Mouse (Mus musculus) cerebellum, adult (tissue): Measurements from ENCODE around the gene Atp6v0a1.
A peak's percentile ranks its signal among the peaks of the same experiment; 100 is the strongest.
"Not testable (repeated sequence)": the region's sequence is repeated elsewhere in the genome, so short reads cannot be mapped to it uniquely, and the experiment has no call there.

ENCODE experiments used
- ATAC-seq: cut with Nextera tagmentation; 2 replicates; pipeline ENCODE4 v1.9.2; 2017; ENCODE audit warnings: mild to moderate bottlenecking, moderate library complexity, mixed read lengths; ENCODE audit not compliant: insufficient number of reproducible peaks, low FRiP score, low TSS enrichment

Gene Atp6v0a1

GRCm38 (mm10) chr11:100980438-100980837, 28.8 kb upstream of the Atp6v0a1 start:
- ATAC-seq, result no peak

- no peak for ATAC-seq
Measured at GRCm38 (mm10) chr11:100981236-100981635, 28.0 kb upstream of the Atp6v0a1 start.

GRCm38 (mm10) chr11:100982087-100982486, 27.2 kb upstream of the Atp6v0a1 start:
- no peak for ATAC-seq

- ATAC-seq, result peak; percentile 6; the same call in 1 of the 2 replicates
Measured at GRCm38 (mm10) chr11:100983125-100983777, 26.0 kb upstream of the Atp6v0a1 start.

GRCm38 (mm10) chr11:100983778-100984131, 25.5 kb upstream of the Atp6v0a1 start:
- no peak for ATAC-seq

- no peak for ATAC-seq
Measured at GRCm38 (mm10) chr11:100985607-100986006, 23.6 kb upstream of the Atp6v0a1 start.

GRCm38 (mm10) chr11:100988674-100989073, 20.6 kb upstream of the Atp6v0a1 start:
- no peak for ATAC-seq

- ATAC-seq, result no peak
Measured at GRCm38 (mm10) chr11:100989666-100990065, 19.6 kb upstream of the Atp6v0a1 start.

- no peak for ATAC-seq
Measured at GRCm38 (mm10) chr11:100991027-100991534, 18.2 kb upstream of the Atp6v0a1 start.

- ATAC-seq, result no peak
Measured at GRCm38 (mm10) chr11:100993437-100993836, 15.8 kb upstream of the Atp6v0a1 start.

- no peak for ATAC-seq
Measured at GRCm38 (mm10) chr11:100994233-100994632, 15.0 kb upstream of the Atp6v0a1 start.

- ATAC-seq, result no peak
Measured at GRCm38 (mm10) chr11:100994655-100995054, 14.6 kb upstream of the Atp6v0a1 start.

GRCm38 (mm10) chr11:100996501-100996900, 12.8 kb upstream of the Atp6v0a1 start:
- ATAC-seq, result no peak

GRCm38 (mm10) chr11:100998836-100999235, 10.4 kb upstream of the Atp6v0a1 start:
- no peak for ATAC-seq

- no peak for ATAC-seq
Measured at GRCm38 (mm10) chr11:100999254-100999653, 10.0 kb upstream of the Atp6v0a1 start.

GRCm38 (mm10) chr11:101001875-101002552, 7.2 kb upstream of the Atp6v0a1 start:
- not testable (repeated sequence) for ATAC-seq

GRCm38 (mm10) chr11:101003025-101003685, 6.1 kb upstream of the Atp6v0a1 start:
- no peak for ATAC-seq

- no peak for ATAC-seq
Measured at GRCm38 (mm10) chr11:101008206-101009045, 826 bp upstream of the Atp6v0a1 start.

GRCm38 (mm10) chr11:101009888-101010784, 884 bp downstream of the Atp6v0a1 start:
- no peak; the same call in 1 of the 2 replicates for ATAC-seq
